Mouse (Mus musculus): ENCODE data around the gene 5730507C01Rik.
A peak's percentile ranks its signal among the peaks of the same experiment; 100 is the strongest.
"Not testable (repeated sequence)": the region's sequence is repeated elsewhere in the genome, so short reads cannot be mapped to it uniquely, and the experiment has no call there.

Gene 5730507C01Rik

DNA sequence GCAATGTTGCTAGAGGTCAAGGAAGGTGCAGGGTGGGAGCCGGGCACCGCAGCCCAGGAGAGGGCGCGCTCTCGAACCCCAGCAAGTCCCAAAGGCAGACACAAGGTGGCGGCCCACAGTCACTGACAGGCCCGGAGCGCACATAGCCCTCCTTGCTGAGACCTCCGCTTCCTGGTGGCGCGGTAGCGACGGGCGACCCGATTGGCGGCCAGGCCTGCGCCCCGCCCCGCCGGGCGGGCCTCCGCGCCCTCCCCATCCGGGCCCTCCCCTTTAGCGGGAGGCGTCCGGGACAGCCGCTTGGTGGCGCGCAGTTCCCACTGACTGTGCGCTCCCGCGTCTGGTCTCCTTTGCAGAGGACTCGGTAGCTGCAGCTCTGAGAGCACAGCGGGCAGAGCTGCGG, at the start of gene 5730507C01Rik:
TSS of gene 5730507C01Rik (plus strand) at position 340 of the 400 bp plus-strand sequence.
- peak; percentile 71 for DNase-seq (ENCODE audit: low spot score)

DNA sequence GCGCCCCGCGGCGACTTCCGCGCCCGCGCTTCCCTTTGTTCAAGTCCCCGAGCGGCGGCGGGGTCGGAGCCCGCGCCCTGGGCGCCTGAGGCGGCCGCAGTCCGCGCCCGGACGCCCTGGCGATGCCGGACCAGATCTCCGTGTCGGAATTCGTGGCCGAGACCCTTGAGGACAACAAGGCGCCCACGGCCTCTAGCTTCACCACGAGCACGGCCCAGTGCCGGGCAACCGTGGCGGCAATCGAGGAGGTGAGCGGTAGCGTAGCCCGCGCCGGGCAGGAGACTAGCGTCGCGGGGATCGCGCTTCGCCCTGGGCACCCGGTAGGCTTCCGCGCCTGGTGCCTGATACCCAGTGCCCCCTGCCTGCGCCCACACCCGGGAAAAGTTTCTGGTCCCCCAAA, 306 bp downstream of the 5730507C01Rik start:
- DNase-seq (ENCODE audit: low spot score), result not testable (repeated sequence)

DNA sequence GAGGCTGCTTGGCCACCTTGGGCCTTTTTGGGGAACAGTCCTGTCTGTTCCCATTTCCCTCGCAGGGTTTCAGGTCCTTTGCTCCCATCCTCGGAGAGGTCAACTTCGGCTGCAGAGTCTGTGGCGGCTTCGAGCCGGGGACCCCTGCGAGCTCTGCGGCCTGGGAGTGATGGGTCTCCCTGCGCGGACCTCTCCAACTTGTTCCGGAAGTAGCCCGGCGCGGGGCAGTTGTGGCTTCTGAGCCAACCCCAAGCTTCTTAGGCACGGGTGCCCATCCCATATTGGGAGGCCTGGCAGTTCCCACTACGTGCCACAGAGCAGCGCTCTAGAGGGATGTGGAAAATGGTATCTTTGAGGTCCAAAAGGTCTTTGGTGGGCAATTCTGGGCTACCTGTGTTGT, 767 bp downstream of the 5730507C01Rik start:
- peak; percentile 9 for DNase-seq (ENCODE audit: low spot score)

Data from embryo, embryonic 10 days (tissue).